Mouse (Mus musculus) neutrophil, adult 59 days (primary cell): ENCODE data around the gene Sycp2. TPM values are rescaled to one million over a fixed set of nuclear protein-coding genes. Genes with fewer than 3 reads are reported as not detected.

ENCODE experiments used
- total RNA-seq, 2 experiments: library from RNA; stranded (reverse); gene quantifications; 1 replicate in 1 of 2; 2 replicates in 1 of 2; pipeline ENCODE4 v1.2.4; 2023

Gene Sycp2
- total RNA-seq = 1 to 10 TPM; 5.0 to 6.2 TPM

DNA sequence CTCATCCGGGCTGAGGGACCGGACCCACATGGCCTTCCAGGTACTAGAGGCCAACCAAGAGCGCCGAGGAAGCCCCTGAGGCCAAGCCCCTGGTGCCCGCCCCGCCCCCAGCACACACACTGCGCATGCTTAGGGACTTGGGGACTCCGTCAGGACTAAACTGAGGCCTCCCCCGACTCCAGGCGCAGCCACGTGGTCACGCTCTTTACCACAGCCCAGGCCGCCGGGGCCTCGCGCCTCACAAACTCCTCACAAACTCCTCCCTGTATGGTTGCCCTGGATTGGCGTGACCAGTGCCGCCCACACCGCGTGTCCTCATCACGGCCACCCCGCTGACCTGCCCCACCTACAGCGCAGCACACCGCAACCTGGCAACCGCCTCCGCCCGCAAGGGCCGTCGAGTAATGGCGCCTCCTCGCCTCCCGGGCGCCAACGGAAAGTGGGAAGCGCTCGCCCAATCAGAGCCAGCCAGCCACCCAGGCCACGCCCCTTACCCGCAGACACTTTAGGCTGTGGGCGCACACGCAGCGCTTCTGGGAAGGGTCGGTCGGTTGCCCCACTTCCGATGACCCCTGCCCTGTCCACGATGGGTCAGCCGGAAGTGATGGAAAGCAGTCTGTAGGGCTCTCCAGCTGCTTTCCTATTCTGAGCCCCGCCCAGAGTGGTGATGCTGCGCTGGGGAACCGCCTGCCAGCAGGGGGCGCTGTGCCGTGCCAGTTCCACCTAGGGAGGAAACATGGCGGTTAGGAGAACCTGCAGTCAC is at the start of gene Sycp2:
Sycp2 (minus strand) TSS at position 633 of the 763 bp plus-strand sequence.

DNA sequence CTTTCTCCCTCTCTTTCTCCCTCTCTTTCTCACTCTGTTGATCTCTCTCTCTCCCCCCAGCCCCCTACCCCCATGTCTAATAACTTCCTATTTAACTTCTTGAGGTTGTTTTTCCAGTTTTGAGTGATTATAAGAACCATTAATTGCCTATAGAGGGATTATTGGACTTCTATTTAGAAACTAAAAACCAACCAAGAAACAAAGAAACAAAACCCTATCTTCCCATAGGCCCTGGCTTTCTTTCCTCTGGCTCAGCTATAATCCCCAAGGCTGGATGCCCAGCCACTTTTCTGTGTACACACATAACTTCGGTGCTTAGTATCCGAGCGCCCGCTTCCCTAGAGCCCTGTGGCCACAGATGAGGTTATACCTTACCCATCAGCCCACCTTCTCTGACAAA is 22.7 kb upstream of the Sycp2 start, which contains the start of gene Cdh26:
Cdh26 (plus strand) TSS at position 301 of the 400 bp plus-strand sequence.

DNA sequence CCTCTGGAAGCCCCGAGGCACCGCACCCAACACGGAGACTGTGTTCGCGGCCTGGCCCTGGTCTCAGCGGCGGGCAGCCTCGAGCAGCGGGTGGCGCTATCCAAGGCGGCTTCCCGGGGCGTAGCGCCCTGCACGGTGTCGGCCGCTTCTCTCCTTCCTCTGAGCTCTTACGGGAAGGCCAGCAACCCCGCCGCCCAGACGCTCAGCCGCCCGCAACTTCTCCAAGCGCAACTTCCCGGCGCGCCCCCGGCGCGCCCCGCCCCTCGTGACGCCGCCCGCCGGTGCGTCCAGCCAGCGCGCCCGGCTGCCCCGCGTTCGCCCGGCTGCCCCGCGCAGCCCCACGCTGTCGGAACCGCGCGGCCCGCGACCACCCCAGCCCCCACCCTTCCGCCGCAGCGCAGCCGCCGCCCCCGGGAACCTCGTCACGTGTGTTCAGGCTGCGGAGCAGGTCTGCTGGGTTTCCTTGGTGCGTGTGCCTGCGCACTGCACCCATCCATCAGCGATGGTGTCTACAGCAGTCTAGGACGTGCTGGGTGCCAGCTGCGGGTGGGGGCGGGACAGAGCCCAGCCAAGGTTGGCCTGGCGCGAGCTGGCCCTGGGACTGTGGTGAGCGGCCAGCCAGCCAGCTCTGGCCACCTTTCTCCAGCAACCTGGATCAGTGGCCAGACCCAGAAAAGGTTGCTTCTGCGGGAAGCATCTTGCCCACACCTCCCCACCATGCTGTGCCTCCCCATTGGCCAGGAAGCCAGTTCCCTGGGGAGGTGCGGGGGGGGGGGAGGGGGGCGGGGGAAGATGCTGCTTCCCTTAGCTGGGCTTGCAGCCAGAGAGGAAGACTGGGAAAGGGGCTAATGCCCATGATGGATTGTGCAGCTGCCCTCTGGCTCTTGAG is 7.0 kb upstream of the Sycp2 start, which contains the start of the genes Ppp1r3d and Fam217b:
Ppp1r3d (minus strand) TSS at position 212 of the 889 bp plus-strand sequence.
Fam217b (plus strand) TSS at position 264 of the 889 bp plus-strand sequence.

Other genes with a start within 250 kb of the Sycp2 start
- 10 to 100 TPM; 25.2 to 29.1 TPM for gene Ppp1r3d, start 6.8 kb upstream of the Sycp2 start, total RNA-seq
- gene Fam217b, start 6.8 kb upstream of the Sycp2 start, total RNA-seq = 10 to 100 TPM; 26.3 to 29.9 TPM
- not detected for gene Cdh26, start 22.8 kb upstream of the Sycp2 start, total RNA-seq